Mouse (Mus musculus): ENCODE data around the gene Zfp704.

- no peak for TF ChIP-seq BHLHE40 (IDR thresholded peaks at IDR 0.05; ENCODE audit: low read depth, low read length)
- no peak for TF ChIP-seq POLR2A (IDR thresholded peaks at IDR 0.05; ENCODE audit: low read depth, low read length)
- TF ChIP-seq EP300 (IDR thresholded peaks at IDR 0.05; ENCODE audit: low read length): no peak
- TF ChIP-seq CTCF (conservative IDR thresholded peaks at IDR 0.05 in 1 of 2, IDR thresholded peaks at IDR 0.05 in 1 of 2; ENCODE audit: low read depth in 2 of 2, low read length in 2 of 2): no peak
- no peak for TF ChIP-seq NELFE (IDR thresholded peaks at IDR 0.05; ENCODE audit: low read depth, low read length)
- TF ChIP-seq MAX (IDR thresholded peaks at IDR 0.05; ENCODE audit: low read length): no peak
- TF ChIP-seq RCOR1 (conservative IDR thresholded peaks at IDR 0.05; ENCODE audit: low read depth, low read length): no peak
- TF ChIP-seq RAD21 (IDR thresholded peaks at IDR 0.05; ENCODE audit: low read depth, low read length): no peak
These were observed 66.0 kb downstream of the Zfp704 start for GRCm38 (mm10) chr3:9543916-9544315.

Data from CH12.LX (cell line).